Mouse (Mus musculus): ENCODE data around the gene Vps4b.
A peak's percentile ranks its signal among the peaks of the same experiment; 100 is the strongest.

Vps4b gene

DNA sequence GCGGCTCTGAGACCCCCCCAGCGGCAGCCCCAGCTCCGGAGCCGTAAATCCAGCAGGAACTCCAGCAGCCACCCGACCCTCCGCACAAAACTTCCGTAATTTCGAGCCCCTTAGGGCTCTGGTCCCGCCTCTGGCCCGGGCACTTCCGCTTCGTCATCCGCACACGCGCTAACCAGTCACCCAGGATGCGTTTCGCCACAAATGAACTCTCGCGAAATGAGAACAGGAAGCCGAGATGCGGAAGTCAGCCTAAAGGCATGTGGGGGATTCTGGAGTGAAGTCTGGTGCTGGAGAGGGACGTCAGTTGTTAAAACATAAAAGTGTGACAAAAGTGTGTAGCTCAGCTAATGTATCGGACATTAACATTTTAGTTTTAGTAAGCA lies at the start of gene Vps4b:
TSS of gene Vps4b (minus strand) at position 187 of the 383 bp plus-strand sequence.
- peak; percentile 96 for DNase-seq (ENCODE audit: low read depth, low spot score)

DNA sequence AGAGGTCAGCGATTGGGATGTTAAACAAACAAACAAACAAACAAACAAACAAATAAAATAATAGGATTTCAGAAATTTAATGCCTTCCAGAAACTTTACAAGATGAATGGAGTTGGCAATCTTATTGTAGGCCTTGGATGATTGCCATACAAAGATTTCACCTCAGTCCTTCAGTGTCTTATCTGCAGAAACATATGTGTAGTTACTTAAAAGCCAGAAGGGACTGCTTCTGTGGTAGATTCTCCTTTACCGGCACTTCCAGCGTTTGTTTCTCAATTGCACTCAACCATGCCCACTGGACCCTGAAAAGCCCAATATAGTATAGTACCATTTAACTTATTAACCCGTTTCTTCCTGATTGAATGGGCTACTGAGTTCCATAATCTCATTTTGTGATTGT lies 32.3 kb upstream of the Vps4b start:
- no peak for DNase-seq (ENCODE audit: low read depth, low spot score)

DNA sequence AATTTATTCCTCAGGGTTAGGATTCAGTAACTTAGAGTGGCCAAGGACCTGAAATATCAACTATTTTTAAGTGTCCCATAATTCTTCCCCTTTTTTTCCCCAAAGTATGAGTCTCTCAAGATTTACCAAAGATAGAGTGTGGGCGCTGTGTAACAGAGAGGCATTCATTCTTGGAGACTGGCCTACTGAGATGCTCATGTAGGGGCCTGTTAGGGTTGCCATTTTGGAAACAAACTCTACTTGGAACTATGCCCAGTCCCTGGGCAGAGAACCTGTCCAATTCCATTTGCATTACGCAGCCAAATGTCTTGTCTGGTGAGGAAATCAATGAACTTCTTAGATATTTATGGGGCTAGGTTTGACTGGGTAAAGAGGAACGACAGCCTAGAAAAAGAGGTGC lies 25.8 kb upstream of the Vps4b start:
- no peak for DNase-seq (ENCODE audit: low read depth, low spot score)

DNA sequence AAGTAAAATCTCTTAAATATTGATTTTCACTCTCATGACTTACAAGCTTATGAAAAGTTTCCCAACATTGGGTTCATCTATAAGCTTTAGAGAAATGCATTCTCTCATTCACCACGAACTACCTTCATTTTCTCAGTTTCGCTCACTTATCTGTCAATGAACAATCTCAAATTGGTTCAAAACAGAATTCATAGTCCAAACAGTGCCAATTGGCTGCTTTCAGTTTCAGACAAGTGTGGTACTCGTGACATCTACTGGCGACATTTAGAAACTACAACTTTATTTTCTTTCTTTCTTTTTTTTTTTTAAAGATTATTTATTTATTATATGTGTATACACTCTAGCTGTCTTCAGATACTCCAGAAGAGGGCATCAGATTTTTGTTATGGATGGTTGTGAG lies 21.8 kb upstream of the Vps4b start:
- peak; percentile 58 for DNase-seq (ENCODE audit: low read depth, low spot score)

DNA sequence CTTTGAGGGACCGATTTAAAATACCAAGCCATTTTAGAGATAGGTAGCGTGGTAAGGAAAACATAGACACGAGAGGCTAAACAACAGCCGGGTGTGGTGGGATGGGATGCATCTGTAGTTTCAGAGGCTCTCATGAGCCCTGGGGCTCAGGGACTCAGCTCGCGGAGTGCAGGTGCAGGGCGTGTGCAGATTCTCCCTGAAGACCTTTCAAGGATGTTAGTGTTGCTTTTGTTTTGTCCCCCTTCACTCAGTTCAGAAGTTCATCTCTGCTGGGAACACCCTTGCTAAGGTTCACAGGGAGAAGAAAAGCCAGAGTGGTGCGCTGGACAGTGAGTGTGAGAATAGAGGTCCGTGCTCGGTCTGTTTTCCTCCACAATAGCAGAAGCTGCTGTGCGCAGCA lies 20.2 kb upstream of the Vps4b start:
- DNase-seq (ENCODE audit: low read depth, low spot score) = no peak

DNA sequence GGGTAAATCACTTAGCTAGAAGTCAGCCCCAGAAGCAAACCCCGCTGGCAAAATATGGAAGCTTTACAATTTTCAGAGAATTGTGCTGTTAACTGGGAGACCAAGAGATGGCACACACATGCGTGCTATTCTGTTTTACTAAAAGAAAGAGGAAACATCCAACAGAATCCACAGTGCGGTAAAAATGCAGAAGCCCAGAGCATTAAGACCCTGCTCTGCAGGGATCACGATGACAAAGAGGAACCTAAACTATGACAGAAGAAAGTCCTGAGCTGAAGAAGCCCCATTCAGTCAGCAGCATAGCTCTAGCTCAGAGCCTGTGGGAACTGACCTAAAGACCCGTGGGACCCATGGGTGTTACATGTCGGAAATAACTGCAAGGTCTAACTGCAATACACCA lies 18.7 kb upstream of the Vps4b start:
- no peak for DNase-seq (ENCODE audit: low read depth, low spot score)

DNA sequence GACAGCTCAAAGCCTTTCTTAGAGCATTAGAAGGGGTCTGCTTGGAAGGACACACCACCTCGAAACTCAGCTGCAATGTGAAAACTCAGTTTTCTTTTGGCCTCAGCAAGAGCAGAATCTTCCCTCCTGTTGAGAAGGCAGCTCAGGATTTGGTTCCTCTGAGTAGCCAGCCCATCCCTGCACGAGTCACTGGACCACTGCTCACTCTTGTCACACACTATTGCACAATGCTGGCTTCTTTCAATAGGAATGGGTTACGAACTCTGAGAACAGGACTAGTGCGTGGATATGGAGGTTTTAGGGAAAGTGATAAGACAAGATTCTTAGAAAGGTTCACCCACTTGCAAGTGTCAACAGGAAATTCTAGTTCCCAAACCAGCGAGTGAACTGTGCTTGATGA lies 18.3 kb upstream of the Vps4b start:
- DNase-seq (ENCODE audit: low read depth, low spot score) = no peak

DNA sequence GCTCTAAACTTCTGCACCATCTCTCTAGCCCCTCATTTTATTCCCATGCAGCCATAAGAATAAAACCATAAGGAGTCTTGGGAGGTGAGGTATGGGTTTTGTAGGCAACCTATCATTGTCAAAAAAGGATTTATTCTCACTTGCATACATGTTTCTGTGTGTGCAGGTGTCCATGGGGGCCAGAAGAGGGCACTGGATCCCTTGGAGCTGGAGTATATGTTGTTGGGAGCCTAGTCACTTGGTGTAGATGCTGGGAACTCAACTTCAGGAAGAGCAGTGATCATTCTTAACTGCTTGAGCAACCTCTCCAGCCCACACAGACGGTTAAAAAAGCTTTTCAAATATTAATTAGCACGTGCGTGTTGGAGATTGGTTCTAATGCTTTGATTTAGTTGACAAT lies 3.4 kb upstream of the Vps4b start:
- no peak for DNase-seq (ENCODE audit: low read depth, low spot score)

DNA sequence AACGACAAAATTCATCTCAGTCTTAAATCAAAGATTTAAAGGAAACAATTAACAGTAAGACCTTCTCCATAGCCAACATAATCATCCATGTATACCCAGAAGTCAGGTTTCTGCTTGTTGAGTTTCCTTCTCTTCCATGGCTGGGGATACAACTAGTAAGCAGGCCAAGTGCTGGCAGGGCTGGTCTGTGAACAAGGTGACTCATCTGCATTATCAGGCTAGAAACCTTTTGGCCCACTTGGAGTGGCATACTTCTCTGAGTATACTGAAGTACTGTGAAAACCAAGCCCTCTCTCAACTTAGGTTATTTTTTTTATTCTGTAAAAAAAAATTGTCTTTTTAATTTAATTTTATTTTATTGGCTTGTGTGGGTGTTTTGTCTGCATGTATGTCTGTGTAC lies 2.9 kb upstream of the Vps4b start:
- DNase-seq (ENCODE audit: low read depth, low spot score) = no peak

DNA sequence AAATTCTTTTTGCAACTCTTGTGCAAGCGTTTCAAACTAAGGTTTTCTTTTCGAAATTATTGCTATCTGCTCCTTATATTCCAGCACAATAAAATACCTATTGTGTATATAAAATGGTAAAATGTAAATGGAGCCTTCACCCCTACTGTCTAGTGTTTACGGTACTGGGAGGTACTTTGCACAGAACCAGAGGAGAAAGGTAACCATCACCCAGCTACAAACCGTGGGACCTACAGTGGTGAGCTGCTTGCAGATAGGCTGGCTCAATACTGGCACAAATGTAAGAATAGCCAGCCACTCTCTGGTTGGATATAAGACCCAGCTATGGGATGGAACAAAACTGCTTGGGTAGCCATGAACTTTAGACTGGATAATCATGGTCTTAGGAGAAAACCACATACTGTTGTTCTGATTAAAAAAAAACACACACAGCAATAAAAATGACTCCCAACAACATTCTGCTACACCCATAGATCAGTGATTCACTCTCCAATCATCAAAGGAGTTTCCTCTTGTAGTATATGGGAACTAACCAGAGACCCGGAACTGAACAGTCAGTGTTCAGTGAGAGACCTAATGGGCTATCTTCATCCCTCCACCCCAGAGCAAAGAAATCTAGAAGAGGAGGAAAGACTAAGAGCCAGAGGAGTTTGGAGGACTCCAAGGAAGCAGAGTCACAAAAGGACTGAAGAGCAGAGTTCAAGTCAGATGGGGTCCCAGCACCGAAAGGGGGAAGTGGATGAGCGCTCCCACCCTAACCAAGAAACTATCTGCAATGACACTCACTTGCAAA lies 655 bp upstream of the Vps4b start:
- no peak for DNase-seq (ENCODE audit: low read depth, low spot score)

DNA sequence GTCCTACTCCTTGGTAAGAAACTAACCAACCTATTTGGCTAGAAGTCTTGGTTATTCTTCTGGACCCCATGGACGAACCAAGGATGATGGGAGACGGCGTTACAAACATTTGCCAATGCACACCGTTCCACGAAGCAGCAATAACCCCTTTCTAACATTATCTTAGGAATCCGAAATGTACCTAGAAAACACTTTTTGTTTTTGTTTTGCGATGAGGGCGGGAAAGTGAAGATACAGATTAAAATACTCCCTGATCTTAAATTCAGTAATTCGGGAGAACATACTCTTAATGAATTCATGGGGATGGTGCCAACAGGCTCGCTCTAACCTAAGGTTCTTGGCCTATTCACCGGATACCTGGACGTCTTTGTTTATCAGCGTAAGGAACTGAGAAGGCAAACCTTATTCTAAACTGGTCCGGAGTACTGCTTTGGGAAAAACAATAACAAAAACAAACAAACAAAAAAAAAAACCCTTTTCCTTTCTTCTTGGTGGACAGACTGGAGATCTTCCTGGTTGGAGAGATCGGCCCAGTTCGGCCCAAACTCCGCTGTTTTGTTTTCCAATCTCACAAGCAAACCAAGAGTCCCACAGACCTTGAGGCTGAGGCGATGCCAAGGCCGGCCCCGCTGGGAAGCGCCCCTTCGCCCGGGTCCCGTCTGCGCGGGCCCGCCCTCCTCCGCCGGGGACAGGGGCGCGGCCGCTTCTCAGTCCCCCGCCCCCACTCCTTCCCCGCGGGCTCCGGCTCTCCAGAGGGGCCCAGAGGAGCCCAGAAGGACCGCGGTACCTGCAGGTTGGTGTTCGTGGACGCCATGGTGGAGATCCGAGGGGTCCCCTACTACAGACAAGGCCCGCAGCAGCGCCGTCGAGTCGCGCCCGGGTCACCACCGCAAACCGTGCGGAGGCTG lies 640 bp downstream of the Vps4b start:
- DNase-seq (ENCODE audit: low read depth, low spot score) = peak; percentile 70

DNA sequence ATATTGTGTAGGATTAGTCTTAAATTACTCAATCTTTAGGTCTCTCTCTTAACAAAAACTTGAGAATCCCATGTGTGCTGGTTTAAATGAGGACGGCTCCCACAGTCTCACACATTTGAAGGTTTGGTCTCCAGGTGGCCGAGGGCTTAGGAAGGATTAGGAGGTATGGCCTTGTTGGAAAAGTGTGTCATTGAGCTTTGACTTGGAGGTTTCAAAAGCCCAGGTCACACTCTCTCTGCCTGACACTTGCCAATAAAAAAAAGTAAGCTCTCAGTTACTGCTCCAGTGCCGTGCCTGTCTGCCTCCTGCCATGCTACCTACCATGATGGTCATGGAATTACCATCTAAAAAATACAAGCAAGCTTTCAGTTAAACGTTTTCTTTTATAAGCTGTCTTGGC lies 21.6 kb downstream of the Vps4b start:
- DNase-seq (ENCODE audit: low read depth, low spot score) = no peak

DNA sequence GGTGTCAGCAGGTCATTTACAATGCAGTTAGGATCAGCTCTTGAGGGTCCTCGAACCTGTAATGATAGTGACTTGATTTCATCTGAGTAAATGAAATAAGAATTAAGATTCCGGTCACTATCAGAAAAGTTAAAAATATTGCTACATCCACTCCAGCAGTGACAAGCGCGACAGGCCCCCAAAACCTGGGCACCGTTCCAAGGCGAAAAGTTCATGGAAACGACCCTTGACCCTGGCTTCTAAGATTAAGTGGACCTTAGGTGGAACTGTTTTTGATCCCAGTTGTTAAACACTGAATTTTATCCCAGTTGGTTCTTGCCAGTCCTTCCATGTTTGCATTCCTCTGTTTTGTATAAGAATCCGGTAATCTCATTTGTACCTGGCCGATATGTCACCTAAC lies 22.4 kb downstream of the Vps4b start:
- DNase-seq (ENCODE audit: low read depth, low spot score) = no peak

DNA sequence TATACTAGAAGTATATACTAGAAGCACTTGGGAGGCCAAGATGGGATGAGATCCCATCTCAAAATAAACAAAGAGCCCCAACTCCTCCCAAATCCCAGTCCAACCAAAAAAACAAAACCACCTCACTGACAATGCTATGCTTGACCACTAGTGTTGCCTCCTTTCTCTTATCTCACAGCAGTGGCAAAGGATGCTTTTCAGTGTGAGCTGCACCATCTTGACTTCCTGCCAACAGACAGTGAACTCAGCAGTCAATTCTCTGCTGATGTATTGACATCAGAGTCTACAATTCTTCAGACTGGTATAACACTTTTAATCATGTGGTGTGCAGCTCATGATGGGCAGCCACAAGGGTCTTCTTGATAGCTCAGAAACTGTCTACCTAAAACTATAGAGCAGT lies 27.8 kb downstream of the Vps4b start:
- DNase-seq (ENCODE audit: low read depth, low spot score) = no peak

DNA sequence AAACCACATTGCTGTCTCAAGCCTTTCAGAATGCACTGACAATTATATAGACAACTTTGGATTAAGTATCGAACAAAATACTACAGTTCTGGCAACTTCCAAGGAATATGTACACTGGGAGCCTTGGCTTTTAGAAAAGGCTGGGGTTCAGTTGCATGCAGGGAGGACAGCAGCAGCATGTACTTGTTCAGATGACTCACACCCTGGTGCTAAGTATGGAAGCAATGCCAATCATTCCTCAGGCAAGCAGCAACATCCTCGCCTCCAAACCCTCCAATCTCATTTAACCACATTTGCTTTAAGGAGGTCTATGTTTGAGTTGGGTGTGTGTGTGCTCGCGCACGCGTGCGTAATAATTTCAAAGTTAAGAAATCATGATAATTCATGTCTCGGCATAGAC lies 30.8 kb downstream of the Vps4b start:
- no peak for DNase-seq (ENCODE audit: low read depth, low spot score)

DNA sequence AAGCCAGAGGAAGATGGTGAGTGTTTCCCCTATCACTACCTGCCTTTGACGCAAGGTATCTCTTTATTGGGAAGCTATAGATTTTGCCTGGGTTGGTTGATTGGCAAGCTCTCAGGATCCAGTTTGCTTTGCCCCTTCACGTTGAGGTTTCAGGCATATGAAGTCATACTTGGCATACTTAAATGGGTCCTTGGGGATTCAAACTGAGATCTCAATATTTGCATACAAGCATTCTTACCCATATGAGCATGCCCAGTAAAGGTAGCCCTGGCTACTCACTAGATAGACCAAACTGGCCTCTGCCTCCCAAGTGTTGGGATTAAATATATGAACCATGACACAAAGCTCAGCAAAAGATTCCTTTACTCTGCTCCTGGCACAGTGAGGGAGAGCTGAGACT lies 31.7 kb downstream of the Vps4b start:
- DNase-seq (ENCODE audit: low read depth, low spot score) = no peak

DNA sequence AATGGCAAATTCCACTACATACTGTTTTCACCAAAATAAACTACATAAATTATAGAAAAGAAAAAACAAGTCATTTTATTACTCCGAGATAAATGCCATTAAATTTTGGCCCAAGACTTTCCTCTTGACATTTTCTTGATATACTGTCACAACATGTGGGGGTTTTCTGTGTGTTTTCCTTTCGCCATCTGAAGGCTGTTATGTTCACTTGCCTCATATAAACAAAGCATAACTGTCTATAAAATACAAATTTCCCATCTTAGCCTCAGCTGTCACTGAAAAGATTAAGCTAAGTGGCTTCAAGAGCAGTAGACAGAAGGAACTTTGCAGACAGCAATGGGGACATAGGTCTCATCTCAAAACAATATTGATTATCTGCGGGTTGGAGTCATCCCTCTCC lies 32.2 kb downstream of the Vps4b start:
- no peak for DNase-seq (ENCODE audit: low read depth, low spot score)

DNA sequence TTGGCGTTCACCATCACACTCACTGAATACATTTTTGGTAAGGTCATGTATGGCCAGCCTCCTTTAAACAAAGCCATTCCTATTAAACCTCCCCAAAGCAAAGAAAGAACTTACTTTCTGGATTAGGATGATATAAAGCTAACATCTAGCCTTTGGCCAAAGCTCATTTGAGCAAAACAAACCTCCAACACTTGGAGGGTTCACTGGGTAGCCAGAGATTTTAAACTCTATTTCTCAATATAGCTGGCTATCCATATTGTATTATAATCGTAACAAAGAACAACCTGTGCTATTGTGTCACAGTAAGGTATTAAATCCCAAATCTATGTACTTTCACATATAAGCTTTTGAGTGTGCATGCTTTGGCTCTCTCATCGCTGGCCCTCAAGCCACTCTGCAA lies 35.8 kb downstream of the Vps4b start:
- no peak for DNase-seq (ENCODE audit: low read depth, low spot score)

DNA sequence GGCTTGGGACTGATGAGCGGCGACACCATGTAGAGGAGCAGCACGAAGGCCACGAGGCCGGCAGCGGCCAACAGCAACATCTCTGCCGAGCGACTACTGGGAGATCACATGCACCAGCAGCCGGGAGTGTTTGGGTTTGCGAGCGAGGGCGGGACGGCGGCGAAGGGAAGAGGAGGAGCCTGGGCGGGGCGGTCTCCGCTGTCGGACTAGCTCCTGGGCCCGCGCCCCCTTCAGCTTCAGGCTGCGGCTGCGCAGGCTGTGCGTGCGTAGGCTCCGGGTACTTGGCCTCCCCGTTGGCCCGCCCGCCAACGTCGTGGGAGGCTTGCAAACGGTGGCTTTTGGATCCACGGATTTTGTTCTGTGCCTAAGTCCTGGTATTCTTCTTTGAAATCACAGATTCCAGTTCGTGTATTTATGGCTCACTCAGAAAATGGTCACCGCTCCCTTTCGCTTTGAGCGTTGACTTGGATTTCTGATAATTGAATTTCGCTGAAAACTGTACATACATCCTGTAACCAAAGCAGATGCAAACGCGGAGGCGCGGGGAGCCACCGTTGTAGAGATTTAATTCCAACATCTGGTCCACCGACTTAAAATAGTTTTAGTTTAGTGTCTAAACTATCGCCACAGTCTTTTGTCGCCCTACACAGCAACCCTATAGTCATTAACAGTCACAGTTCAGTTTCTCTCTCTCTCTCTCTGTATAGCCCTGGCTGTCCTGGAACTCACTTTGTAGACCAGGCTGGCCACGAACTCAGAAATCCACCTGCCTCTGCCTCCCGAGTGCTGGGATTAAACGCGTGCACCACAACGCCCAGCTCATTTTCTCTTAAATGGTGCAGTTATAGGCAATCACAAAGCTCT lies 36.7 kb downstream of the Vps4b start, which contains the start of gene Kdsr:
TSS of gene Kdsr (minus strand) at position 156 of the 864 bp plus-strand sequence.
- peak; percentile 97 for DNase-seq (ENCODE audit: low read depth, low spot score)

DNA sequence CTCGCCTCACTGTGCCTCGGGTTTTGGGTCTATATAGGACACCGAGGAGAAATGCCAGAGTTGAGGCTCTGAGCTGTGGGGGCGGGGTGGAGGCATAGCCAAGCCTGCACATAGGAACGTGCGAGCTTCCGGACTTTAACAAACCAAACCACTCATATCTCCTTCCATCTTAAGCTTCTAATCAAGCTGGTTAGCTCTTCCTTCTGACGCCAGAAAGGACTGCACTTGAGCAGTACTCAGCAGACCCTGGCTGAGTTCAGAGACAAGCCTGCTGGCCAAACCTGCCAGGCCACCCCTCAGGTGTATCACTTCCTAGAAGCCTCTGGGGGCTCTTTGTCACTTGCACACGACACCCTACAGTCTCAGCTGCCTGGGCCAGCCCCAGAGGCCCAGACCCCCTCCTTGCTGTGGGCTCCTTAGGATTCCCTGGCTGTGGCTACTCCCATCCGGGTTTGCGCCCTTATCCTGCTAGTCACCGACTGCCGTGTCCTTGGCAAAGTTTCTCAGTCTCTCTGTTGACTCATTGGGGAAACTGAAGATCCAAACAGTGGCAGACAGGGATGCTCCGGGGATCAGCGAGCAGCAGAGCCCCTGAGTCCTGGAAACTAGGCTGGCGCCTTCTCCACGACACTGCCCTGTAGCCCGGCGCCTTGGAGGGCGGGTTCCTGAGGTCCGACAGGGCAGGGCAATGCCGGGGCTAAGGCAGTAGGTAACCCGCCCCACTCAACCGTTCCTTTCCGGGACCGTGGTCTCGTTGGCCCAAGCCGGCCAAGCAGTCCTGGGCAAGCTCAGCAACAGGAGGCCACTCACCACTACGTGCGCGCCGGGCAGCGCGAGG lies 37.6 kb downstream of the Vps4b start:
- peak; percentile 76 for DNase-seq (ENCODE audit: low read depth, low spot score)

DNA sequence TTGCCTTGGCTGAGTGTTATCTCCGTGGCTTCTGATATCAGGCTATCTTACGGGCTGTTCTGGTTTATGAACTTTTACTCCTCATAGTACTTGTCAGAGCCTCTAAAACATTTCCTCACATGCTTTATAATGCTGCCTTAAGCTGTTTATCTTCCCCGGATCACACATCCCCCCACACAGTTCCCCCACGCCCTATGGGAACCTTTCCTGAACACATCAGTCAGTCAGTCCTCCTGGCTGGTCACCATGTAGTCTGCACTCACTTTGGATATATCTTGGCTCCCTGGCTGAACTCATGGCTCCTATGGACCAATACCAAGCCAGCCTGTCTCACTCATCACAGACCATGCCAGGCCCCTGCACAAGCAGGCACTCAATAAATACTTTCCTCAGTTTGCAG lies 39.9 kb downstream of the Vps4b start:
- DNase-seq (ENCODE audit: low read depth, low spot score) = no peak

All from CD4-positive helper T cell, adult 2 months (primary cell).